Mouse (Mus musculus) regulatory T cell (primary cell): ENCODE results near the gene Pde4c.

Source experiments
- in situ Hi-C: fragments of 300-600 bp; cut with MboI, MseI; formaldehyde crosslinking; loops from one replicate; pipeline ENCODE4 v1.15.1; 2025; ENCODE audit warnings: high pct_unique_total_duplicates

Pde4c gene

GRCm38 (mm10) chr8:70786291-70787050 lies 63.0 kb downstream of the Pde4c start:
- in situ Hi-C loops = no loop called here

- in situ Hi-C loops = no loop called here
Measured at GRCm38 (mm10) chr8:70787051-70787445, 63.5 kb downstream of the Pde4c start.

GRCm38 (mm10) chr8:70787941-70788667 lies 64.6 kb downstream of the Pde4c start:
- in situ Hi-C loops = no loop called here

- in situ Hi-C loops = no loop called here
Measured at GRCm38 (mm10) chr8:70789046-70789445, 65.5 kb downstream of the Pde4c start.

- in situ Hi-C loops = no loop called here
Measured at GRCm38 (mm10) chr8:70790846-70791245, 67.3 kb downstream of the Pde4c start.

- in situ Hi-C loops = no loop called here
Measured at GRCm38 (mm10) chr8:70791294-70791701, 67.8 kb downstream of the Pde4c start.

GRCm38 (mm10) chr8:70791975-70792691 lies 68.6 kb downstream of the Pde4c start:
- in situ Hi-C loops = no loop called here

GRCm38 (mm10) chr8:70792700-70793099 lies 69.2 kb downstream of the Pde4c start:
- in situ Hi-C loops = no loop called here

GRCm38 (mm10) chr8:70794215-70794614 lies 70.7 kb downstream of the Pde4c start:
- in situ Hi-C loops = no loop called here

GRCm38 (mm10) chr8:70795370-70795769 lies 71.8 kb downstream of the Pde4c start:
- in situ Hi-C loops = no loop called here

- in situ Hi-C loops = no loop called here
Measured at GRCm38 (mm10) chr8:70796403-70797080, 73.0 kb downstream of the Pde4c start.

GRCm38 (mm10) chr8:70797081-70798070 lies 73.9 kb downstream of the Pde4c start:
- in situ Hi-C loops = no loop called here

GRCm38 (mm10) chr8:70798281-70798680 lies 74.8 kb downstream of the Pde4c start:
- in situ Hi-C loops = no loop called here

- in situ Hi-C loops = no loop called here
Measured at GRCm38 (mm10) chr8:70800648-70801047, 77.1 kb downstream of the Pde4c start.
